Comparison of ENCODE assay signal across 8 mouse cellular contexts in genomic region chr3:51225226-51225750, GRCm38 (mm10). TPM values are rescaled to one million over a fixed set of nuclear protein-coding genes. Genes with fewer than 3 reads are reported as not detected.
DNase-seq lines count a peak whose midpoint lies in the region; ATAC-seq and TF ChIP-seq lines count a peak whose summit lies in the region.

No protein-coding gene starts in this region.

- TF ChIP-seq CTCF in kidney, adult 2 months (conservative IDR thresholded peaks at IDR 0.05; ENCODE audit: insufficient read depth, insufficient read length, low read depth, low read length) = no peak
- TF ChIP-seq CTCF in Patski (IDR thresholded peaks at IDR 0.05) = no peak

- in situ Hi-C loops in Patski (cut with MboI; ENCODE audit: low pct_unique_long_range_greater_than_20kb) = no loop called here

- peak; percentile 0 for ATAC-seq in Patski
- ATAC-seq in hindbrain, embryonic 14.5 days (ENCODE audit: low FRiP score) = no peak
- no peak for ATAC-seq in midbrain, embryonic 12.5 days (ENCODE audit: low FRiP score, low read depth)
- no peak; the same call in 1 of the 2 replicates for ATAC-seq in frontal cortex, adult (ENCODE audit: low TSS enrichment)

- CTCF ChIA-PET in Patski (lab: Charles Lee) = interaction anchor here (1.6 to 5.2 kb wide), 3 partner anchors 9 to 128 kb away, joined by 3 to 39 read pairs (median 14); no protein-coding TSS in a partner anchor

- peaks cover 28% of the 10 kb centered on the region; the same call in 1 of the 2 replicates for H3K4me1 ChIP-seq in kidney, adult 2 months (ENCODE audit: control insufficient read depth, insufficient read depth, low read length)
- peaks cover 18% of the 10 kb centered on the region; the same call in 1 of the 2 replicates for H3K4me1 ChIP-seq in hindbrain, embryonic 14.5 days (replicated peaks; ENCODE audit: control insufficient read depth, insufficient read depth, low read length)
- H3K4me1 ChIP-seq in midbrain, embryonic 12.5 days = peaks cover 20% of the 10 kb centered on the region

- POLR2A ChIA-PET in Patski (lab: Charles Lee) = interaction anchor here (0.6 to 3.5 kb wide), 7 partner anchors 9 to 227 kb away, joined by 3 to 13 read pairs (median 6); no protein-coding TSS in a partner anchor

- H3K36me3 ChIP-seq in kidney, adult 2 months (ENCODE audit: control insufficient read depth, insufficient read depth, low read length) = no peaks in the 10 kb centered on the region
- H3K36me3 ChIP-seq in hindbrain, embryonic 14.5 days (replicated peaks; ENCODE audit: control insufficient read depth, insufficient read depth) = no peaks in the 10 kb centered on the region
- no peaks in the 10 kb centered on the region for H3K36me3 ChIP-seq in midbrain, embryonic 12.5 days

- H3K4me2 ChIP-seq in hindbrain, embryonic 14.5 days (replicated peaks) = peak overlapping the region; percentile 77
- peak overlapping the region; percentile 78 for H3K4me2 ChIP-seq in midbrain, embryonic 12.5 days (replicated peaks)

- H3K9me3 ChIP-seq in hindbrain, embryonic 14.5 days (ENCODE audit: control insufficient read depth, low read length) = no peaks in the 10 kb centered on the region
- no peaks in the 10 kb centered on the region for H3K9me3 ChIP-seq in midbrain, embryonic 12.5 days

- no peak overlapping the region for H3K27ac ChIP-seq in kidney, adult 2 months (ENCODE audit: insufficient read depth, low read depth, low read length)
- H3K27ac ChIP-seq in hindbrain, embryonic 14.5 days = peak overlapping the region; percentile 100
- H3K27ac ChIP-seq in midbrain, embryonic 12.5 days (replicated peaks) = peak overlapping the region; percentile 96

- TF ChIP-seq POLR2A in kidney, adult 2 months (IDR thresholded peaks at IDR 0.05; ENCODE audit: low read depth, low read length) = no peak

- H3K9ac ChIP-seq in hindbrain, embryonic 14.5 days = peak overlapping the region; percentile 96
- peak overlapping the region; percentile 94 for H3K9ac ChIP-seq in midbrain, embryonic 12.5 days (replicated peaks)

- DNase-seq in kidney, adult 2 months = no peak
- DNase-seq in kidney, adult 11 months = no peak
- DNase-seq in Patski (ENCODE audit: low read depth, low spot score) = no peak
- DNase-seq in hindbrain, embryonic 14.5 days (ENCODE audit: low spot score) = no peak
- no peak for DNase-seq in thymus, postnatal 14 days
- no peak for DNase-seq in adrenal gland, adult 18-20 months (ENCODE audit: low spot score in 2 of 2)

- no peaks in the 10 kb centered on the region for H3K27me3 ChIP-seq in kidney, adult 2 months (replicated peaks; ENCODE audit: control insufficient read depth, insufficient read depth, low read length)
- no peaks in the 10 kb centered on the region for H3K27me3 ChIP-seq in Patski
- H3K27me3 ChIP-seq in hindbrain, embryonic 14.5 days (ENCODE audit: control insufficient read depth, insufficient read depth, low read length) = no peaks in the 10 kb centered on the region
- H3K27me3 ChIP-seq in midbrain, embryonic 12.5 days = peaks cover 8% of the 10 kb centered on the region; the same call in 1 of the 2 replicates

- peak overlapping the region; percentile 64 for H3K4me3 ChIP-seq in kidney, adult 2 months (ENCODE audit: insufficient read depth, low read depth, low read length)
- peak overlapping the region; percentile 95 for H3K4me3 ChIP-seq in hindbrain, embryonic 14.5 days (replicated peaks; ENCODE audit: low read length)
- peak overlapping the region; percentile 91 for H3K4me3 ChIP-seq in midbrain, embryonic 12.5 days

- 4% methylated on average over 39 of the region's 39 CpGs for WGBS in kidney, adult 2 months
- WGBS in hindbrain, embryonic 14.5 days = under 1% methylated on average over 36 of the region's 39 CpGs
- under 1% methylated on average over 39 of the region's 39 CpGs for WGBS in midbrain, embryonic 12.5 days

RNA-seq across cellular contexts. Expression of gene Noct, which starts 1.0 kb away (rescaled TPM):
- 8.1 and 9.4 TPM in 2 replicates for polyA plus RNA-seq in kidney, adult 2 months (2012; rRNA removed)
- polyA plus RNA-seq in Patski (2021) = 36.1 TPM
- 38.3 and 39.4 TPM in 2 replicates for polyA plus RNA-seq in hindbrain, embryonic 14.5 days (2014; fragmentation: Nextera tagmentation; extraction: Ambion mirVana)
- polyA plus RNA-seq in midbrain, embryonic 12.5 days (2016; fragmentation: Nextera tagmentation; extraction: Ambion mirVana) = 15.4 and 16.0 TPM in 2 replicates
- total RNA-seq in adrenal gland, adult 18-20 months (2021) = 10 to 100 TPM; 34.1 to 55.2 TPM
